Mouse (Mus musculus): ENCODE results near the gene Plcg2.

Plcg2 gene

DNA sequence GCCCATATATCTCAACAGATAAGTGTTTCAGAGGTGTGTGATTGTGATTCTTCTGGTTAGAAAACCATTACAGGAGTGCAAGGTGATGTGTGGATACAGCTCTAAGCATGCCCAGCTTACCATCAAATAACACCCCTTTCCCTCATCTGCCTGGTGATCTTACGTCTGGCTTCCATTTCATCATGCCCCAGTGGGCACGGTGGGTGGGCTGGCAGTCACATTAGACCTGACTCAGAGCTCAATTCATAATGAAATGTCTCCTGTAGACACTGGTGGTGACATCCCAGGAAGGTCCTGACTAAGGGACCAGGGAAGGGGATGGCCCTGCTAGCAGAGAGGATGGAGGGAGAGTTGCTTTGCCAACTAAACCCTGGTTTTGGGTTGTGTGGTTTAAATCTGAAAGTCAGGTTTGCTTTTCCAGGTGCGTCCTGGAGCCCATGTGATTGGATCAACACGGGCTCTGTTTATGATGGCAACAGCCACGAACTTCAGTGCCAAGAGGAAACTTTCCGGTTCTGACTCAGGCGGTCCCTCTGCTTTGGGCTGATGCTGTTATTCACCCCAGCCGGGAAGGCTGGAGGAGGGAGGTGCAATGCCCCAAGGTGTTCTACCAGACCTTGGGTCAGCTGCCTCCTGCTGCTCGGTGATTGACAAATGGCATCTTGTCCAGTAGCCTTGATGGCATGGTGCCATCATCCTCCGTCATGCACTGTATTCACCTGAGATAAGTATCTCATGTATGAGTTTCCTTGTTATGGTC is 9.7 kb upstream of the Plcg2 start:
- DNase-seq = no peak

DNA sequence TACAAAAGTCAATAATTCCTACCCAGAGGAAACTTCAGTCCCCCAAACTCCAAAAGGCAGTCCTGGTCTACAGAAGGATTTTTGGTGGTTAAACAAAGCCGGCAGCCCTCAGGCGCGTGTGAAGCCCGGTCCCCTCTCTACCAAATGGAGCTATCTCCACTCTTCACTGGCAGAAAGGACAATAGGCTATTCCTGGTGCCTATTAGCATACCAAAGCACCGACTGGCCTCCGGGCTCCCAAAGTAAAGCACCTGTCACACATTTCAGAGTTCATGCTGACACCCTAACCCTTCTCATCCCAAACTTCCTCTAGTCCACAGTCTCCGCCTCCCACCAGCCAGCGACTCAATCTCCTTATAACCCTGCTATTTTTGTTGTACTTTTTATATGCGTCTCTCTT is 4.5 kb upstream of the Plcg2 start:
- no peak for DNase-seq

DNA sequence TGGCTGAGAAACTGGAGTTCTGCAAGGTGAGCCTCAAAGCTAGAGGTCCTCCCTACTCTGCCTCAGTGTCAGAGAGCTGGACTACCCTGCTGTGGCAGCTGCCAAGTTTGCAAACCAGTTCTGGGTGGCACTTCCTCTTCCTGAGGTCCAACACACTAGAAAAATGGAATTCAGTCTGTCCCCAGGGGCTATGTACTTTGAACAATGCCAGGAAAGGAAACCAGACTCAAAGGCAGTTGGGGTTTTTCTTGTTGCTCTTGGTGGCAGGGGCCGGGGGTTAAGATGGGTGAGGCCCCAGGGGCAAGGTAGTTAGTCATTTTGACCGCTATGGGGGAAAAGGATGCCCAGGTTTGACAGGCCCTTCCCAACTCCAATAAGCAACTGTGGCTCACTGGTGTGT is 3.2 kb upstream of the Plcg2 start:
- DNase-seq = peak in 1 of 2 experiments; percentile 5

DNA sequence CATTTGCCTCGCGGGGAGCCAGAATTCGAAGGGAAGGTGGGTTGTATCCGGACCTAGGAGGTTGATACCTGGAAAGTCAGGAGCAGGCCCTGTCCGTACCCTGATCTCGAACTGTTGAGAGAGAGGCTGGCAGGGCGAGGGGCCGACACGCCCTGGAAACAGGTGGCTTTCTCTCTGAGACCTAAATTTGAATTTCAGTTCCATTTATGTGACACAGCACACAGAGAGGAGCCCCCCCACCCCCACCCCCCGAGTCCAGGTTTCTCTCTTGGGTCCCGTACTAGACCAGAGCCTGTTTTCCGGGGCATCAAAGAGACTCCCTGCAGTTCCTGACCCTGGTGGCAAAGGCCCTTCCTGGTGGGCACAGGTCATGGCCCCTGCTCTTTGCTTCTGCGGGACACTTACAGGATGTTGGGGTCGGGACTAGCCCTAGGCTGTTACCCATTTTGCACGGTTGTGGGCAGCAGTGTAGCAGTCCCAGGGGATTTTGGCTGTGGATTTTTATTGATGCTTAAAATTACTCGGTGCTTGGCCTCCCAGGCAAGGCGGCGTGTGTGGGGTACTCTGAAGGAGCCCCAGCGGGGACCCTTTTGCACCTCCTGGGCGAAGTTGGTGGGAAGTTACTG is 937 bp downstream of the Plcg2 start:
- no peak for DNase-seq

DNA sequence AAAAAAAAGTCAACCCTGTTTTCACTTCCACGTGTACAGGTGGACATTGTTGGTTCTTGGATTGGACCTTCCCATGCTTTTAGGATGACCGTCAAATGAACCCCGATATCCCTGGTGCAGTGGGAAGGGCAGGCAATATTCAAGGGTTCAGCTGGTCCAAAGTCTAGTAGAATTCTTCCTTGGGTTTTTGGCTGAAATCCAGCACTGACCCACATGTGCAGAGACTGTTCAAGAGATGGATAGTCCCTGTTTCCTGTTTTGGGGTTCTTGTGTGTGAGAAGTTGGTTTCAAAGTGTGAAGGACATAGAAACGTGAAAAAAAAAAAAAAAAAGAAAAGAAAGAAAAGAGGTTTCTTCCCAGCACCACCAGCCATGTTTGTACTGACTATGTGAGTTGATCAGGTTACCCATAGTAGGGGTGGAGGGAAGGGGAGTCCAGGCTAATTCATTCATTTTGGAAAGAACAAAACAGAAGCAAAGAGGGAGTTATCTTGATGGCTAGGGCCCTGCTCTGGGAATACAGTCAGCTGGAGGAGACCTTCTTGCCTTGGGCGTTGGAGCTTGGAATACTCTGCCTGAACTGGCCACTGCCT is 2.2 kb downstream of the Plcg2 start:
- DNase-seq = no peak

DNA sequence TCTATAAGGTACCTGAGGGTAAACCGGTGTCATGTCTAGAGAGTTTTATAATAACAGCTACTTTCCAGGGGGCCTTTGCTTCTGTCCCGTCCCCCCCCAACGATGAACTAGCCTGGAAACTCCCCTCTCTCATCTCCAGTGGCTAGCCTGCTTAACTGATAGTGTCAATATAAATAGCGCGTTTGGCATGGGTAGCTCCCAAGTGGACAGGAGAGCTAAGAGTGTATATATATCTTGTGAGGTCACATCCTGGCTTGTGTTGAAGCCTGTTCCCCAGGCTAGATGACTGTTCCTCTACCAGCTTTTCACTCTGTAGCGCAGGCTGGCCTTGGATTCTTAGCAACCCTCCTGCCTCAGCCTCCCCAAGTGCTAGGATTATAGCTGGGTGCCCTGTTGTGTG is 3.2 kb downstream of the Plcg2 start:
- DNase-seq = no peak

DNA sequence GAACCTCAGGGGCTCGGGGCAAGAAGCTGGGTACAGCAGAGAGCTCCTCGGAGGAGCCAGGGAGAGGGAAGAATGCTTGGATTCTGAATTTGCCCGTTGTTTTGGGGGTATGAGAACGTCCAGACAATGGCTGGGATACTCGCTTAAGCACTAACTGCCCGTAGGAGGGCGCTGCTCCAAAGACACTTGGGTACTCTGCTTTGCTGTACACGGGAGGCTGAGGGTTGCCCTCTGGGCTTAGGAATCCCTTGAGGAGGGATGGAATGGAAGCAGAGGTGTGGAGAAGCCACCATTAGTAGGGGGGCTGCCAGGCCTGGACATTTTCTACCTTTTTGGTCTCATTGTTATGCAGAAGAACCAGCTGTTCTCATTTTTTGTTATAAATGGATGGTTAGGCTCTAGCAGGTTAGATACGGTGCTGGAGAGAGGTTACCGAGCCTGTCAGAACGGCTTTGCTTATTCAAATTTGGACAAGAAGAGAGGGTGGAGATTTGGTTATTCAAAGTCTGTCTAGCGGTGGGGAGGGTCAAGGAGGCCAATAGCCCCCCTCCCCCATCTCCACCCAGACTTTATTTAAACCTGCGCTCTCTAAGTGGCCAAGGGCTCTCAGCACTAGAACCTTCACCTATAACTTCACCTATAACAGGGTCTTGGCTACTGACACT is 5.4 kb downstream of the Plcg2 start:
- no peak for DNase-seq

DNA sequence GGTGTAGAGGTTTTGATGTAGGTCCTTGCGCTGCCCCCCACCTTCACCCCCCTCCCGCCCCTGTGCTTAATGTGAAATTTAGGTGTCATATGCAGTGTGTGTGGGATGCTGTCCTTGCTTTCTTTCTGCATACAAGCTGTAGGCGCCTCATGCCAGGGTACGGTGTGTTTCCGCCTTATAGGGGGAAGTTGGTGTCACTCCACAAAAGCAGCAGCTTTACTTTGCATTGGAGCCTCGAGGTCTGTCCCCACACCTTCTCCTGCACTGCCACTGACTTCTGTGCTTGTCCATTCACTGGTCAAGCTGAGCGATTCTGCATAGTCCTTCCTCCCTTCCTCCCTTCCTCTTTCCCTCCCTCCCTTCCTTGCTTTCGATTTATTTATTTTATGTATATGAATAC is 9.6 kb downstream of the Plcg2 start:
- no peak for DNase-seq

DNA sequence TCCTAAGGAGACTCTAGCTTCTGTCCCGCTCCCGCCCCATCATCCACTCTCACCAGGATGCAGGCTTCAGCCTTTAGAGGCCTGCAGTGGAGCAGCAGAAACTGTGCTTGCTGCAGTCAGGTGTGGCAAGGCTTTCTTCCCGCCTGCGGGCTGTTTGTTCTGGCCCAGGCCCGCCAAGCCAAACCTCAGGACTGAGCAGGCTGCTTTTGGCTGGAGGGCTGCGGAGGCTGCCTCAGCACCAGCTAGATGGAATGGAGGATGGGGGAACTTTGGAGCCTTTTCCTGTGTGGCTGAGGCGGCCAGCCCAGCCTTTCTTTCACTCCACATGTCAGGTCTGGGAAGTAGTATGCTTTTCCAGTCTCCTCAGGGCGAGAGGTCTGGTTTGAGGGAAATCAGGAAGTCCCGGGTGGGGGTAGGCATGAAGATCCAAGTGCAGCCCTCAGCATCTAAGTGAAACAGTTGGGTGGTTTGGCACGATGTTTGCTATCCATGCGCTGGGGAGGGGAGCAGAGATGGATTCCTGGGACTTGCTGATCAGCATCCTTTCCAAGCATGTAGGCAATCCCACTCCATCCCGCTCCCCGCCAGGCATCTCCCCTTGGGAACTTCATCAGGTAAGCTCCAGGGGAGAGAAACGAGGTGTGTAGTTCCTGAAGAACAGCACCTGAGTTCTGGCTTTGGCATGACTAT is 18.9 kb downstream of the Plcg2 start:
- DNase-seq = peak in 1 of 2 experiments; percentile 24

DNA sequence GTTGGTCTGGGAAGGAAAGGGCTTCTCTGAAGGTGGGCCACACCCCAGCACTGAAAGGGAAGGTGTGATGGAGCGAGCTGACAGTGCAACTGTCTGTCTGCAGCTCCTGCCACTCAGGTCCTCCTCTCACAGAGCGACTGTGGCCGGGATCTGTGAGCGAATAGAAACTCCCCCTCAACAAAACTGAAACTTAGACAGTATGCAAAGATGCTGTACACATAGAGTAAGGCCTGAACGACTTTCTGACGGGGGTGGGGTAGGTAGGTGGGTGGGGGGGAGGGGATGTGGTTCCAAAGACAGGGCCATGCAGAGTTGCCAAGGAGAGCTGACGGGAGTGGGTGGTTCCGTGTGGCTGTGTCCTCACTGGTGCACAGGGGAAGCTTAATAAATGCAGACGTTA is 19.8 kb downstream of the Plcg2 start:
- DNase-seq = no peak

DNA sequence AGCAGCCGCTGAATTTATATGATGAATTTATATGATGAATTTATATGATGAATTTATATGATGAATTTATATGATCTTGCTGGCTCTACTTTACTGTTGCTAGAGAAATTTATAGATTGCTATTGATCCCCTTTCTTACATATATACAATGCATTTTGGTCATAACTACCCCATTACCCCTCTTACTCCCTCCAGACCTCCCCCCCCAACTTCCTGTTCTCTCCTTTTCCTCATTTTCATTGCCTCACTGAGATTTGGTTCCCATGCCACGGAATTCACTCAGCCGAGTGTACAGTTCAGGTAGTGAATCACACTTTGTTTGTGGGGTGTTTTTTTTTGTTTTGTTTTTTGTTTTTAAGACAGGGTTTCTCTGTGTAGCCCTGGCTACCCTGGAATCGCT is 20.8 kb downstream of the Plcg2 start:
- no peak for DNase-seq

DNA sequence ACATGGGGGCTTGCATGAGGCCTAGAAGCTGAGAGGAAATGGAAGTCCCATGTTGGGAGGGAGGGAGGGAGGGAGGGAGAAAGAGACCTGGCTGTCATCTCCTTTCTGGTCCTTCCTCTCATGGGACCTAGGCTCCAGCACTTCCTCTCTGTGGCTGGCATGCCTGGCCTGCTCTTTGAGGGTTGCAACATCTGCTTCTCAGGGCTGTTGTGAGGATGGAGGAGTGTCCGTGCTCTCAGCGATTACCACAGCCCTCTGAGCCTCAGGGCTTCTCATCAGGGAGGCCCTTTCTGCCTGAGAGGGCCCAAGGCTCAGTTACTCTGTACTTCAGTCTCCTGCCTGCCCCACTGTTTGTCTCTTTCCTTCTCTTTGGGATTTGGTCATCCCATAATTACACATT is 28.1 kb downstream of the Plcg2 start:
- DNase-seq = no peak

DNA sequence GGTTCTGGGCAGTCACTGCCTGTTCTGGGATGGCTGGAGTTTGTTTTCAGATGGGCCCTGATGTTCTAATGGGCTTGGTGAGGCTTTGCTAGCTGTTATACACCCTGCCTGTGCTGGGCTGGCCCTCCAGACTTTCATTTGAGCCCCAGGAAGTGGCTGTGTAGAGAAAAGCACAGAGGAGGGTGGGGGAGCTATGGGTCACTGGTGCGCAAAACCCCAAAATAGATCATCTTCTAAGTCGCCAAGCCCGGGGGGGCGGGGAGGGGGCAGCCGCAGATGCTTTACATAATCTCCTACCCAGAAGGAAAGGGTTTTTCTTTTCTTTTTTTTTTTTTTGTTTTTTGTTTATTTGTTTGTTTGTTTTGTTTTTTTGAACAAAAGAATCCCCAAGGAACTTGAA is 29.9 kb downstream of the Plcg2 start:
- DNase-seq = no peak

DNA sequence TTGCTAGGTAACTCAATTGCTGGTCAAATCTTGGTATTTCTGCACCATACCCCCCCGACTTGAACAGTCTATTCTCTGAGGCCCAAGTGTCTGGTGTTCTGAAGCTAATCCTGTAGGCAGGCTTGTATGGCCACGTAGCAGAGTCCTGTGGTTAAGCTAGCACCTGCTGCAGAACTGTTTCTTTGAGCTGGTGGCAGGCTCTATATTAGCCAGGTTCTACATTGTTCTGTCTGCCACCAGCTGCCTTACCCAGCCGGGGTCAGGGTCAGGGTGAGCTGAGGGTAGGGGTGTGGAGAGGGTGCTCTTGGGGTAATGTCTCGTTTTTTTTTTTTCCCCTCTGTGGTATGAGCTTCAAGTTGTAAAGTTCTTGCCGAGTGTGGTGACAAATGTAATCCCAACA is 31.1 kb downstream of the Plcg2 start:
- DNase-seq = no peak

DNA sequence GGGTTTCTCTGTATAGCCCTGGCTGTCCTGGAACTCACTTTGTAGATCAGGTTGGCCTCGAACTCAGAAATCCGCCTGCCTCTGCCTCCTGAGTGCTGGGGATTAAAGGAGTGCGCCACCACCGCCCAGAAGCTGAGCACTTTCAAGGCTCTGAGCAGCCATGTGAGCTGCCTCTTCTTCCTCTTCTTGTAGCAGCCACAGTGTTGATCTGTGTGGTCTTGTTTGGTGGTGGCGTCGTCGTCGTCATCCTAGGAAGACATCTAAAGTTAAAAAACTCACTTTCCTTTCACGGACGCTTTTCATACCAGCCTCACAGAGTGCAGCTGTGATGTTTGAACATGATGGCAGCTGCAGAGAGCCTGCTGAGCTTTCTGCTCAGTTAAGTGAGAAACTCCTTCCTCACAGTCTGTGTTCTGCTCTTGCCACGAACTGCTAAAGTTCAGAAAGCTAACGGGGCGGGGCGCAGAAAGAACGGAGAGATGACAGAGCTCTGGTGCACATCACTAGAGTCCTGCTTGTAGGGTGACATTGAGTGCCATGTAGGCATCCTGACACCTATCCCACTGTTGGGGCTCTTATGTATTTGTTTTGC is 34.4 kb downstream of the Plcg2 start:
- no peak for DNase-seq

DNA sequence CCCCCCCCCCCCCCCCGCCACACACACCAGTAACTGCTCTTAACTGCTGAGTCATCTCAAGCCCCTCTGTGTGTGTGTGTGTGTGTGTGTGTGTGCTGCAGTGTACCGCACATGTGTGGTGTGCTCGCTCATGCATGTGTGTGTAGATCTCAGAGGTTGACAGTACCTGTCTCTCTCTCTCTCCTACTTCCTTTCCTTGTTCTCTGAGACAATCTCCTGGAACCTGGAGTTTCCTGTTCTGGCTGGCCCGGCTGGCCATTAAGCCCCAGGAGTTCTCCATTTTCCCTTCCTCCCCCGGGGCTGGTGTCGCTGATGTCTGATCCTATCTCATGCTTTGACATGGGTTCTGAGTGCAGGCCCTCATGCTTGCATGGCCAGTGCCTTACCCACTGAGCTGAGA is 38.8 kb downstream of the Plcg2 start:
- DNase-seq = no peak

DNA sequence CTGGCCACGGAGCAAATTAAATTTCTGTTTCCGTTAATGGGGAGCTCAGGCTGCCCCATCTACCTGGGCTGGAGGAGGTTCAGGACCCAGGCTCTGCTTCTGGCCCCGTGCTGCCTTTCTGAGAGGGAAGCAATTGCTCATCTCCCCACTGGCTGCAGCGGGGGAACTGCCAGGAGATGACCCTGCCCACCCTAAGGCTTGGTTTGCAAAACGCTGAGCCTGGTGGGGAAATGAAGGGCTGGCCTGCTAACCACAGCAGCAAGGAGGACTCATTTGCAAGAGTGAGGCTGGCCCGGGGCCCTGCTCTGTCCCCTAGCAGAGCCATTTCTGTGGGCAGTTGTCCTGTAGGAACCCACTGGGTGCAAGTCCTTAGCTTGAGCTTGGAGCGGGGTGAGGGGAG is 39.7 kb downstream of the Plcg2 start:
- DNase-seq = no peak

DNA sequence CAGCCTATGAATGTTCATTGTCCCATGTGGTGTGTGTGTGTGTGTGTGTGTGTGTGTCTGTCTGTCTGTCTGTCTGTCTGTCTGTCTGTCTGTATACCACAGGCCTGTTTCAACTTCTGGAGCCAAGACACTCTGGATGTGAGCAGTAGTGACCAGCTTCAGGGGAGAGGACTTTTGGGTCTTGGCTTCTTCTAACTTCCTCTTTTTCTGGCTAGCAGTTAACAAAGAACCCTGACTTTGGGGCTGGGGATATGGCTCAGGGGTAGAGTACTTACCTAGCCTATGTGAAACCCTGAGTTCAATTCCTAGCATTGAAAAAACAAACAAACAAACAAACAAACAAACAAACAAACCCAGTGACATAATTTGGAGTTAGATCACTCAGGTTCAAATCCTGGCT is 44.9 kb downstream of the Plcg2 start:
- no peak for DNase-seq

DNA sequence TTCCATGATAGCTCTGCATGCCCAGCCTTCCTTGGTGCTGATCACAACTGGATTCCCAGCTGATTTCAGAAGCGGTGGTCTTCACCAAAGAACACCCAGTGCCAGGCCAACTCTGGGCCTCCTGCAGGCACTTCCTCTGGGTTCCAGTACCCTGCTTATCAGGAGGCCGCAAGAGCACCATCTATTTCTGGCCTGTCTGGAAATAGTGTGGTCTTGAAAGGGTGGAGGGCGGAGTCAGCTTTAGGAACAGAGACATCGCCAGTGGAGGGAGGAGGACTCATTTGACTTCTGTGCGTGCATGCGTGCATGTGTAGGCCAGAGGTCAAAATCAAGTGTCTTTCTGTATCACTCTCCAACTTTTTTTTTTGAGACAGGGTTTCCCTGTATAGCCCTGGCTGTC is 45.7 kb downstream of the Plcg2 start:
- DNase-seq = no peak

DNA sequence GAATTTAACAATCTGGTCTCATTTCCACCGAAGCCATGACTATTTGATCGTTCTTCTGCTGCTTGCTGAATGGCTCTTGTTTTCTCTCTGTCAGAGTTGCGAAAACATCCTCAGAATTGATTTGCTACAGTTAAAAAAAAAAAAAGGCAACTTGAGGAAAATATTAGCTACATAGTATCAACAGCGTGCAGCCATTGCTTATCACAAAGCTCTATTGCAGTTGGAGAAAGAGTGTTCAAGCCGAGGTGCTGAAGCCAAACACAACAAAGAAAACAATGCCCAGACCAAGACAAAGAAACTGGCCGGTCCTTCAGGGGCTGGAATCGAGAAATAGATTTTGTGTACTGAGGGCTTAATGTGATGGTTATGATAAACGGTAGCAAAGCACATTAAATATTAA is 47.0 kb downstream of the Plcg2 start:
- no peak for DNase-seq

DNA sequence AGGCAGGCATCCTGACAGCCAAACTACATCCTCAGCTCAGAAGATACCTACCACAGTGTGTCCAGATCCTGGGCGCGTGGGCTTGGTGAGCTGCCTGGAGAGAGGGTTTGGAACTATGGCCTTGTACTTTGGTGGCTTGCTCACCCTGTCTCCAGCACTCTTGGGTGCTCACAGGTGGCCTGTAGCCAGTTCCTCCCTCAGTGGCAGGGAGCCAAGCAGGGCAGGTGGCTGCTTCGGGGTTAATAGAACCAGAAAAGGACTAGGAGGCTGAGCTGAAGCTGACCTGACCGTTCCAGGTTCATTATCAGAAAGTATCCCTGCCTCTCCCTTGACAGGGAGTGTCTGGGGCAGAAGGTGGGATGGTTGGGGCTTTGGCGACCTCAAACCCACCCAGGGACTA is 48.3 kb downstream of the Plcg2 start:
- DNase-seq = peak; percentile 26 to 38

DNA sequence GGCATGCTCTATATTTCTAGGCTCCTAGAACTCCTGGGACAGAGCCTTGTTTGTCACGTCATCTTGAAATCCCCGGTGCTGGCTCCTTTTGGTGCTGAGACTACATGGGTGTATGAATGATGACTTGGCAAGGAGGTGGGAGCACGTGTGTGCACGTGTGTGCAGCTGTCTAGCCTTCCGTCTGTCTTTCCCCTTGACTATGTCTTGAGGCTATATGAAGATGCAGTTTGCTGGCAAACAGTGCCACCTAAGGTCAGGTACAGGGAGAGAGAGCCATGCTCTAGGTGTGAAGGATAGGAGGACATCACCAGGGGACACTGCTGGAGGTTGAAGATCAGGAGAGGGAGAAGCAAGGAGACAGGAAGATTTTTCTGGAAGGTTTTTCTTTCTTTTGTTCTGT is 49.9 kb downstream of the Plcg2 start:
- DNase-seq = no peak

DNA sequence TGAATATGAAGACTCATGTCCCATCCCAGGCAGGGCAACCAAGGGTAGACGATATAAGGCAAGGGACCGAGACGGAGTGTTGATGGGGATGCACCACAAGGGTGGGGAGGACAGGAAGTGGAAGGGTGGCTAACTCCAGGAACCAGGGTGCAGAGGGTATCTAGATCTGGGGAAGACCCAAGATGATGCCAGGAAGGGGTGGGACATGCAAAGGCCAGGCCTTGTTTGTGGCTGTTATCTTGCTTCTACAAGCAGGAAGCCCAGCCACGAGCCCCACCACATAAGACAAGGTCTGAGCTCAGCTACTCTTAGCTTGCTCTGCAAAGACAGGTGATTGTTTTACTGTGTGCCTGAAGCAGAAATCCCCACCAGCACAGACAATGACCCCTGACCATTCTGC is 50.4 kb downstream of the Plcg2 start:
- DNase-seq = no peak

All from kidney, postnatal 4 days (tissue).